Mouse (Mus musculus): Measurements from ENCODE around the gene Olfr1099.

The Olfr1099 gene

GRCm38 (mm10) chr2:86960593-86960992 is at the start of gene Olfr1099:
Olfr1099 (minus strand) TSS chr2:86960693.
- no peak for DNase-seq (ENCODE audit: low spot score)

- DNase-seq (ENCODE audit: low spot score) = no peak
These were observed 37.6 kb upstream of the Olfr1099 start, which contains the start of gene Olfr1102 for GRCm38 (mm10) chr2:86998098-86998497. Olfr1102 (plus strand) TSS chr2:86998398.

GRCm38 (mm10) chr2:86991121-86991520 is 30.6 kb upstream of the Olfr1099 start, which contains the start of gene Olfr1101:
Olfr1101 (minus strand) TSS chr2:86991221.
- no peak for DNase-seq (ENCODE audit: low spot score)

GRCm38 (mm10) chr2:86979854-86980253 is 19.4 kb upstream of the Olfr1099 start, which contains the start of gene Olfr1100:
Olfr1100 (minus strand) TSS chr2:86979954.
- DNase-seq (ENCODE audit: low spot score) = no peak

DNA sequence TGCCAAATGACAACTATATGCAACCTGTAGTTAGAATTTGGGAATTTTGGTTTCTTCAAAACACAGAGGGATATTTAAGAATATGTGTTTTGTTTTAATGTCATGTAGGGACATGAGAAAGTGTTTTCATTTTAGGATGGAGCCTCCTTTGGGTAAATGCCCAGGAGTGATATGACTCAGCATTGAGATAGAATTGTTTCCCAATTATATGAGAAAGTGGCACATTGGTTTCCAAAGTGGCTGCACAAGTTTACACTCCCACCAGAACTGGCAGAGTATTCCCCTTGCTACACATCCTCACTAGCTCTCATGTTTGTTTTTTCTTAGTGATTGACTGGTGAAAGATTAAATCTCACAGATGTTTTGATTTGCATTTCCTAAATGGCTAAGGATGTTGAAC is 33.9 kb downstream of the Olfr1099 start:
- DNase-seq (ENCODE audit: low spot score) = no peak

GRCm38 (mm10) chr2:86924445-86924844 is 36.0 kb downstream of the Olfr1099 start, which contains the start of gene Olfr1098:
Olfr1098 (minus strand) TSS chr2:86924545.
- no peak for DNase-seq (ENCODE audit: low spot score)

DNA sequence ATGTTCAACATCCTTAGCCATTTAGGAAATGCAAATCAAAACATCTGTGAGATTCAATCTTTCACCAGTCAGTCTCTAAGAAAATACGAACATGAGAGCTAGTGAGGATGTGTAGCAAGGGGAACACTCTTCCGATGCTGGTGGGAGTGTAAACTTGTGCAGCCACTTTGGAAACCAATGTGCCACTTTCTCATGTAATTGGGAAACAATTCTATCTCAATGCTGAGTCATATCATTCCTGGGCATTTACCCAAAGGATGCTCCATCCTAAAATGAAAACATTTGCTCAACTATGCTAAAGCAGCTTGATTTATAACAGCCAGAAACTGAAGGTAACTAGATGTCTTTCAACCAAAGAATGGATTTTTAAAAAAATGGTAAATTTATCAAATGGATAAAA is 54.8 kb downstream of the Olfr1099 start:
- DNase-seq (ENCODE audit: low spot score) = no peak

All from ovary, postnatal 10 days (tissue).